Mouse (Mus musculus) stomach, postnatal 0 days (tissue): Measurements from ENCODE around the gene Pds5a.

Source experiments
- CTCF ChIP-seq: IDR thresholded peaks from 2 replicates; pipeline ENCODE4 v1.5.1; 2016; ENCODE audit warnings: antibody characterized with exemption, low read depth, mild to moderate bottlenecking, moderate library complexity
- EP300 ChIP-seq: optimal IDR thresholded peaks from 2 replicates; pipeline ENCODE3; 2016; ENCODE audit warnings: antibody characterized with exemption

DNA sequence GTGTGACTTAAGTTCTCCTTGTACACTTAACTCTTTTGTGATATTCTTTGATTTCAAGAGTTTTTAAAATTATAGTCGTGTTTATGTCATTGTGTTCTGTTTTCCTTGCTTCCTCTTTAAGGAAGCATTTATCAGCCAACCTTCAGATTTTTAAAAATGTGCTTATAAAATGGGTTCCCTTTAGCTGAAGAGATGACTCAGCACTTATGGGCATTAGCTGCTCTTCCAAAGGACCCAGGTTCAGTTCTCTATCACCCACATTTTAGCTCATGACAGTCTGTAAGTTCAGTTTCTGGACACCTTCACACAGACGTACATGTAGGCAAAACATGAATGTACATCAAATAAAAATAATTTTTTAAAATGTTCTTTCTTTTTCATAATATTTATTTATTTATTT, 105.7 kb downstream of the Pds5a start:
- TF ChIP-seq CTCF (no peak), EP300 (no peak)
